Mouse (Mus musculus): Measurements from ENCODE around the gene Hnrnpul2. TPM values are rescaled to one million over a fixed set of nuclear protein-coding genes. Genes with fewer than 3 reads are reported as not detected.

Hnrnpul2 gene
- polyA plus RNA-seq (2015; fragmentation: Nextera tagmentation; extraction: Ambion mirVana), result 3.6 and 3.9 TPM in 2 replicates

DNA sequence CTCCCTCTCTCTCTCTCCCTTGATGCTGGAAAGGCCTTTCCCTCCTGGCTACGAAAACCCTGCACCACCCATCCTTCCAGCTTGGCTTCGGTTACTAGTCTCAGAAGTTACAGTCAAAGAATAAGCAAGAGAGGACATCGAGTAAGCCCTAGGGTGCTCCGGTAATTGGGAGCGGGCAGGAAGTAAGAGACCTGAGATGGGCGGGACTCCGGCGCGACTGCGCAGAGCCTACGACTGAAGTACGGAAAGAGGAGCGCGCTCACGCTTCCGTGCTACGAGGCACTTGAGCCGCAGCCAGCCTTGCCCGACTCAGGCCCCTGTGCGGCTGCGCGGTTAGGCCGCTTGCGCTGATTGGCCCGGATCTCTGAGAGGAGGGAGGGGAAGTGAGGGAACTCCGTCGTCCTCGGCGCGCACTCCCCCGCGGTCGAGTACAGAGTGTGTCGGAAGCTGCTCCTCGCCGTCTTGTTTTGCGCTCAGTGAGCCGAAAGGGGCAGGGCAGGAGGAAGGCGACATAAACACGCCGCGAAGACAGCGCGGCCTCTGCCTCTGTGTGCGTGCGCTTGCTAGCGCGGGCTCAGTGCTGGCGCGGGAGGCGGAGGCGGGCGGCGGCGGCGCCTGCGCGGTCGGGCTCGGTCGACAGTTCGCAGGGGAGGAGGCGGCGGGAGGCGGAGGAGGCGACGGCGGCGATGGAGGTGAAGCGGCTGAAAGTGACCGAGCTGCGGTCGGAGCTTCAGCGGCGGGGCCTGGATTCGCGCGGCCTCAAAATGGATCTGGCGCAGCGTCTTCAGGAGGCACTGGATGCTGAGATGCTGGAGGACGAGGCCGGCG, at the start of gene Hnrnpul2:
Gene Hnrnpul2 (plus strand): TSS at position 415 of the 828 bp plus-strand sequence.
- TF ChIP-seq EP300 (optimal IDR thresholded peaks at IDR 0.05) (no peak), CTCF (IDR thresholded peaks at IDR 0.05; ENCODE audit: low read depth) (peak; percentile 23; the same call in 1 of the 2 replicates)
- peak; percentile 99 for DNase-seq (ENCODE audit: low spot score)
- Histone ChIP-seq H3K4me2 (replicated peaks; ENCODE audit: low read depth) (peak within 1 kb of the TSS; percentile 74), H3K27ac (replicated peaks) (peak within 1 kb of the TSS; percentile 99), H3K36me3 (ENCODE audit: control insufficient read depth, insufficient read depth, low read length) (peaks cover 12% of the 10 kb centered on the region), H3K9ac (ENCODE audit: low read length) (peak within 1 kb of the TSS; percentile 96), H3K9me3 (ENCODE audit: control insufficient read depth, low read length) (no peaks in the 10 kb centered on the region), H3K4me1 (replicated peaks; ENCODE audit: control insufficient read depth, insufficient read depth) (no peaks in the 10 kb centered on the region), H3K4me3 (ENCODE audit: low read depth, low read length) (peak within 1 kb of the TSS; percentile 99), H3K27me3 (ENCODE audit: control insufficient read depth, insufficient read depth, low read length) (no peaks in the 10 kb centered on the region)
- ATAC-seq (ENCODE audit: low FRiP score, low TSS enrichment), result peak; percentile 94
- 0% methylated on average over 81 of the region's 83 CpGs for WGBS

DNA sequence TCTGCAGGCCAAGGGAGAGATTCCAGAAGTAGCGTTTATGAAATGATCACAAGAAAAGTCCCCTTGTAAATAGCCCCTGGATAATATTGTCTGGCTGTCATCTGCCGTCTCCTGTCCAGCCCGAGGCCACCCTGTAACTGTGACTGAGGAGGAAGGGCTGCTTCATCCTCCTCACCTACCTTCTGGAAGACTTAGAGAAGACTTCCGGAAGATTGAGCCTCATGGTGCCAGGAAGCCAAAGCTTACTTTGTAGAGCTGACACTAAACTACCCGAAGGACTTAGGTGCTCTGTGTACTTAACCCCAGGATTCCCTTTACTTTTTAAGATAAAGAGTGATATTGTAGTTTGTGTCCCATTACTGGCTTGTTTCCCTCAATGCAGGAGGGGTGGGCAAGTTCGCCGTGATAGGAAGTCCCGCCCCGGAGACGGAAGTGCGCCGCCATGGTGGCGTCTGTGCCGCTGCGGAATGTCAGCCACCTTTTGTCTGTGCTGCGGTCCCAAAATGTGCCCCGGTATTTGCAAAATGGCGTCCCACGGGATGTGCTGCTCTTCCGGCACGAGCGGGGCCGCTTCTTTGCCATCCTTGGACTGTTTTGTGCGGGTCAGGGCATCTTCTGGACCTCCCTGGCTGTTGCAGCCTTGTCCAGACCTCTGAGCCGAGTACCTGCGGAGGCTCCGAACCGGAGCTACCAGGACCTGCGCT, 49.1 kb upstream of the Hnrnpul2 start, which contains the start of gene Tmem223:
Gene Tmem223 (plus strand): TSS at position 430 of the 704 bp plus-strand sequence.
- Histone ChIP-seq H3K4me2 (replicated peaks; ENCODE audit: low read depth) (peak within 1 kb of the TSS; percentile 70), H3K9me3 (ENCODE audit: control insufficient read depth, low read length) (no peaks in the 10 kb centered on the region), H3K27ac (replicated peaks) (peak within 1 kb of the TSS; percentile 93), H3K27me3 (ENCODE audit: control insufficient read depth, insufficient read depth, low read length) (no peaks in the 10 kb centered on the region), H3K9ac (ENCODE audit: low read length) (peak within 1 kb of the TSS; percentile 94), H3K36me3 (ENCODE audit: control insufficient read depth, insufficient read depth, low read length) (peaks cover 16% of the 10 kb centered on the region), H3K4me1 (replicated peaks; ENCODE audit: control insufficient read depth, insufficient read depth) (peaks cover 4% of the 10 kb centered on the region; the same call in 1 of the 2 replicates), H3K4me3 (ENCODE audit: low read depth, low read length) (peak within 1 kb of the TSS; percentile 76)
- WGBS, result 19% methylated on average over 29 of the region's 29 CpGs
- ATAC-seq (ENCODE audit: low FRiP score, low TSS enrichment) (peak; percentile 59), DNase-seq (ENCODE audit: low spot score) (peak; percentile 84)
- peak; percentile 29; the same call in 1 of the 2 replicates for TF ChIP-seq CTCF (IDR thresholded peaks at IDR 0.05; ENCODE audit: low read depth)
- no peak for TF ChIP-seq EP300 (optimal IDR thresholded peaks at IDR 0.05)

DNA sequence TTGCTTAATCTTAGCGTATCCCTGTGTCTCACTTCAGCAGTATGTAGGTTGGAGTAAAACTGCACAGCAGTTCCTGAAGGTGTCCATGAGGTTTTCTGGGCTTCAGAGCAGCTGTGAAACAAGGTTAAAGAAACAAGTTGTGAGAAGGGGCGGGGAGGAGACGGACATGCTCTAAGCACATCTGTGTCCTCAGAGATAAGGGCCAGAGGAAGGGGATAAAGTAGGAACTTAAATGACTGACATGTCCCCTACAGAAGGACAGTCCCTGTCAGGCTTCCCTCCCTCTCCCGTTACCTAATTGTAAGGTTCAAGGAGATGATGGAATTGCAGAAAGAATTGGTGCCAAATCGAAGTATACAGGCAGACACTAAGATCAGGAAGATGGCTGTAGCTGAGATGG, 46.8 kb upstream of the Hnrnpul2 start:
- Histone ChIP-seq H3K4me1 (replicated peaks; ENCODE audit: control insufficient read depth, insufficient read depth) (peaks cover 4% of the 10 kb centered on the region; the same call in 1 of the 2 replicates), H3K9me3 (ENCODE audit: control insufficient read depth, low read length) (no peaks in the 10 kb centered on the region), H3K9ac (ENCODE audit: low read length) (no peak overlapping the region), H3K36me3 (ENCODE audit: control insufficient read depth, insufficient read depth, low read length) (peaks cover 9% of the 10 kb centered on the region), H3K27me3 (ENCODE audit: control insufficient read depth, insufficient read depth, low read length) (no peaks in the 10 kb centered on the region), H3K27ac (replicated peaks) (no peak overlapping the region), H3K4me2 (replicated peaks; ENCODE audit: low read depth) (peak overlapping the region; percentile 98), H3K4me3 (ENCODE audit: low read depth, low read length) (peak overlapping the region; percentile 82)
- no peak for ATAC-seq (ENCODE audit: low FRiP score, low TSS enrichment)
- no peak for DNase-seq (ENCODE audit: low spot score)
- TF ChIP-seq CTCF (IDR thresholded peaks at IDR 0.05; ENCODE audit: low read depth) (no peak), EP300 (optimal IDR thresholded peaks at IDR 0.05) (no peak)
- WGBS, result 68% methylated on average over 5 of the region's 5 CpGs

DNA sequence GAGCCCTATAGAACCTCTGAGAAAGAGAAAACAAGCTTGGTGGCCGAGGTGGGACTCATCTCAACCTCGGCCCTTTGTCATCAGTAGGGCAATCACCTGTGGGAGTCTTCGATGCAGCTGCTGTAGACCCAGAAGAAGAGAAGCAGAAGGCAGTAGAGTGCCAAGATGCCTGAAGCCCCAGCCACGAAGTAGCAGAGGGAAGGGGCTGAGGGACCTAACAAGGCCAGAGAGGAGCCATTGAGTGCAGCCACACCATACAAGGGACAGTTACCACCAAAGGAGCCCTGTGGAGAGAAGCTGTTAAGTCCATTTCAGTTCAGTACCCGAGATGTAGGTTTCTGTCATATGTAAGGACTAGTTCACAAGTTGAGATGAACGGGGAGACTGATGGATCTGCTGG, 46.4 kb upstream of the Hnrnpul2 start:
- peaks cover 5% of the 10 kb centered on the region for H3K36me3 ChIP-seq (ENCODE audit: control insufficient read depth, insufficient read depth, low read length)
- peak overlapping the region; percentile 98 for H3K27ac ChIP-seq (replicated peaks)
- peak overlapping the region; percentile 95; the same call in 1 of the 2 replicates for H3K9ac ChIP-seq (ENCODE audit: low read length)
- no peaks in the 10 kb centered on the region for H3K9me3 ChIP-seq (ENCODE audit: control insufficient read depth, low read length)
- no peaks in the 10 kb centered on the region for H3K27me3 ChIP-seq (ENCODE audit: control insufficient read depth, insufficient read depth, low read length)
- ATAC-seq (ENCODE audit: low FRiP score, low TSS enrichment) (no peak), DNase-seq (ENCODE audit: low spot score) (no peak)
- peaks cover 4% of the 10 kb centered on the region; the same call in 1 of the 2 replicates for H3K4me1 ChIP-seq (replicated peaks; ENCODE audit: control insufficient read depth, insufficient read depth)
- TF ChIP-seq CTCF (IDR thresholded peaks at IDR 0.05; ENCODE audit: low read depth), result no peak
- TF ChIP-seq EP300 (optimal IDR thresholded peaks at IDR 0.05), result no peak
- peak overlapping the region; percentile 98 for H3K4me2 ChIP-seq (replicated peaks; ENCODE audit: low read depth)
- WGBS, result 38% methylated on average over 6 of the region's 6 CpGs
- H3K4me3 ChIP-seq (ENCODE audit: low read depth, low read length), result peak overlapping the region; percentile 82

DNA sequence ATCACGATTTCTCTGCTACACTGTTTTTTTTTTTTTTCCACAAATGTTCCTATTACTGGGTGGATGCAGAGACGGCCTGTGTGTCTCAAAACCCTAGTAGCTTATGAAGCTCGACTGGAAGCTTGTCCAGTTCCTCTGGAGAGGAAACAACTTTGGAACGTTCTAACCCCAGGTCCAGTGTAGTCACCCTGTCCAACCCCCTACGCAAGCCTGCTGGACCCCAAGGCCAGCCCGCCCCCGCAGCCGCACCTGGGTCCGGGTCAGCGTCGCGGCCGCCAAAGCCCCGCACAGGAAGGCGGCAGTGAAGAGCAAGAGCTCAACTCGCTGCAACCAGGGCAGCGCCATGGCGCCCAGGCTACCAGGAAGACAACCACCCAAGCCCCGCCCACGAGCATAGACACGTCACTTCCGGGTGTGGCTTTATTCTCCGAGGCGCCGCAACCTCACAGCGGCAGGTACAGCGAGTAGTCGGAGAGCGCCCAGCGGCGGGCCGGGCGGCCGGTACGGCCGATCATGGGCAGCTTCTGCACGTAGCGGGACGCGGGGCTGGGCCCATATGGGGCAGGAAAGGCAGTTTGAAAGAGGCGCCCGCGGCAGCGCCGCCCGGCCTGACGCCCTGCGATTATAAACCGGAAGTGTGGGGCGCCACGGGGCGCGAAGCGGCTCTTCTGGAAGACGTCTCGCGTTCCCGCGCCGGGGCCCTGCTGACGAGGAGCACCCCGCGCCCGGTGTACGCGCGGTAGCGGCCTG, 45.5 kb upstream of the Hnrnpul2 start, which contains the start of gene Tmem179b:
Gene Tmem179b (minus strand): TSS at position 382 of the 750 bp plus-strand sequence.
- Histone ChIP-seq H3K4me1 (replicated peaks; ENCODE audit: control insufficient read depth, insufficient read depth) (peaks cover 4% of the 10 kb centered on the region; the same call in 1 of the 2 replicates), H3K27ac (replicated peaks) (peak within 1 kb of the TSS; percentile 98), H3K9ac (ENCODE audit: low read length) (peak within 1 kb of the TSS; percentile 95), H3K27me3 (ENCODE audit: control insufficient read depth, insufficient read depth, low read length) (no peaks in the 10 kb centered on the region), H3K9me3 (ENCODE audit: control insufficient read depth, low read length) (no peaks in the 10 kb centered on the region), H3K4me3 (ENCODE audit: low read depth, low read length) (peak within 1 kb of the TSS; percentile 82), H3K36me3 (ENCODE audit: control insufficient read depth, insufficient read depth, low read length) (peaks cover 3% of the 10 kb centered on the region; the same call in 1 of the 2 replicates), H3K4me2 (replicated peaks; ENCODE audit: low read depth) (peak within 1 kb of the TSS; percentile 98)
- 0% methylated on average over 55 of the region's 68 CpGs for WGBS
- DNase-seq (ENCODE audit: low spot score), result peak; percentile 97
- TF ChIP-seq CTCF (IDR thresholded peaks at IDR 0.05; ENCODE audit: low read depth) (no peak), EP300 (optimal IDR thresholded peaks at IDR 0.05) (peak; percentile 72)
- peak; percentile 91 for ATAC-seq (ENCODE audit: low FRiP score, low TSS enrichment)

Data from stomach, postnatal 0 days (tissue).